Mouse (Mus musculus) limb, embryonic 10.5 days (tissue): ENCODE measurements at regions not wholly inside any gene's neighbourhood (a gene's known extent, or its start where the extent isn't known, plus 50 kb on each side); places are given as distances from the start of the nearest gene placed in this dataset.

Experiments
- DNase-seq: peaks from one replicate; pipeline ENCODE4 v3.0.0-alpha.2; 2017; ENCODE audit warnings: low spot score
- H3K27ac ChIP-seq: fragments of 300-500 bp; sonication (generic); 2 replicates; pipeline ENCODE4 v1.5.1; 2016; ENCODE audit warnings: mild to moderate bottlenecking
- H3K27me3 ChIP-seq: fragments of 300-500 bp; sonication (generic); 2 replicates; pipeline ENCODE4 v1.6.1; 2016; ENCODE audit warnings: low read depth, mild to moderate bottlenecking; ENCODE audit not compliant: poor library complexity, severe bottlenecking
- H3K36me3 ChIP-seq: fragments of 300-500 bp; sonication (generic); 2 replicates; pipeline ENCODE4 v1.6.1; 2016; ENCODE audit warnings: mild to moderate bottlenecking, moderate library complexity
- H3K4me1 ChIP-seq: fragments of 300-500 bp; sonication (generic); 2 replicates; pipeline ENCODE4 v1.6.1; 2016
- H3K4me3 ChIP-seq: fragments of 300-500 bp; sonication (generic); 2 replicates; pipeline ENCODE4 v1.5.1; 2016; ENCODE audit warnings: mild to moderate bottlenecking, moderate library complexity
- H3K9me3 ChIP-seq: fragments of 300-500 bp; sonication (generic); replicated peaks from 2 replicates; pipeline ENCODE4 v1.6.1; 2016; ENCODE audit warnings: mild to moderate bottlenecking
- WGBS: fragments of 180-500 bp; shearing (Covaris S2); methylation state at CpG from one replicate; pipeline ENCODE4 v1.1.7; 2016; 5-methylcytosine and 5-hydroxymethylcytosine counted together

GRCm38 (mm10) chr4:52666768-52667480, 70.8 kb downstream of the Toporsl start:
- no peaks in the 10 kb centered on the region for H3K9me3 ChIP-seq
- H3K27ac ChIP-seq, result no peak overlapping the region
- WGBS, result 84% methylated on average over 5 of the region's 5 CpGs
- no peaks in the 10 kb centered on the region for H3K4me1 ChIP-seq
- no peaks in the 10 kb centered on the region for H3K36me3 ChIP-seq
- H3K27me3 ChIP-seq, result no peaks in the 10 kb centered on the region
- no peak overlapping the region for H3K4me3 ChIP-seq
- DNase-seq, result no peak

- H3K27ac ChIP-seq, result no peak overlapping the region
- no peaks in the 10 kb centered on the region for H3K9me3 ChIP-seq
- no peak for DNase-seq
- 75% methylated on average over 2 of the region's 2 CpGs for WGBS
- H3K36me3 ChIP-seq, result no peaks in the 10 kb centered on the region
- H3K27me3 ChIP-seq, result no peaks in the 10 kb centered on the region
- H3K4me1 ChIP-seq, result no peaks in the 10 kb centered on the region
- H3K4me3 ChIP-seq, result no peak overlapping the region
Measured at GRCm38 (mm10) chr4:52709563-52709962, 104.8 kb upstream of the Olfr275 start.

GRCm38 (mm10) chr4:52726203-52726602, 88.2 kb upstream of the Olfr275 start:
- H3K27me3 ChIP-seq, result no peaks in the 10 kb centered on the region
- no peak overlapping the region for H3K27ac ChIP-seq
- H3K9me3 ChIP-seq, result no peaks in the 10 kb centered on the region
- WGBS, result 80% methylated on average over 6 of the region's 6 CpGs
- no peaks in the 10 kb centered on the region for H3K4me1 ChIP-seq
- H3K4me3 ChIP-seq, result no peak overlapping the region
- H3K36me3 ChIP-seq, result no peaks in the 10 kb centered on the region
- DNase-seq, result no peak

GRCm38 (mm10) chr4:52726625-52727297, 87.6 kb upstream of the Olfr275 start:
- Histone ChIP-seq H3K4me1 (no peaks in the 10 kb centered on the region), H3K27me3 (no peaks in the 10 kb centered on the region), H3K36me3 (no peaks in the 10 kb centered on the region), H3K27ac (no peak overlapping the region), H3K9me3 (no peaks in the 10 kb centered on the region), H3K4me3 (no peak overlapping the region)
- WGBS, result 37% methylated on average over 14 of the region's 14 CpGs
- peak; percentile 72 for DNase-seq

- WGBS, result 87% methylated on average over 8 of the region's 8 CpGs
- no peak for DNase-seq
- H3K36me3 ChIP-seq, result no peaks in the 10 kb centered on the region
Measured at GRCm38 (mm10) chr4:52733141-52733540, 81.3 kb upstream of the Olfr275 start.

GRCm38 (mm10) chr4:52739543-52740474, 74.6 kb upstream of the Olfr275 start:
- Histone ChIP-seq H3K4me3 (no peak overlapping the region), H3K36me3 (no peaks in the 10 kb centered on the region), H3K27ac (no peak overlapping the region), H3K9me3 (no peaks in the 10 kb centered on the region), H3K4me1 (no peaks in the 10 kb centered on the region), H3K27me3 (no peaks in the 10 kb centered on the region)
- 82% methylated on average over 9 of the region's 9 CpGs for WGBS
- no peak for DNase-seq

More at GRCm38 (mm10) chr4:52733141-52733540, 81.3 kb upstream of the Olfr275 start:
- Histone ChIP-seq H3K4me1 (no peaks in the 10 kb centered on the region), H3K9me3 (no peaks in the 10 kb centered on the region), H3K27me3 (no peaks in the 10 kb centered on the region), H3K27ac (no peak overlapping the region), H3K4me3 (no peak overlapping the region)

GRCm38 (mm10) chr4:52752838-52753509, 61.4 kb upstream of the Olfr275 start:
- no peaks in the 10 kb centered on the region for H3K27me3 ChIP-seq
- no peaks in the 10 kb centered on the region for H3K9me3 ChIP-seq
- no peak for DNase-seq
- H3K4me3 ChIP-seq, result no peak overlapping the region
- H3K36me3 ChIP-seq, result no peaks in the 10 kb centered on the region
- H3K27ac ChIP-seq, result no peak overlapping the region
- WGBS, result 77% methylated on average over 8 of the region's 8 CpGs
- H3K4me1 ChIP-seq, result no peaks in the 10 kb centered on the region
